Mouse (Mus musculus) cerebellum, adult 9-10 months (tissue): Measurements from ENCODE around the gene Arid3a.

ENCODE experiments used
- DNase-seq: peaks from one replicate; pipeline ENCODE4 v3.0.0; 2022

The Arid3a gene

GRCm38 (mm10) chr10:79949873-79950272, 23.0 kb downstream of the Arid3a start:
- DNase-seq: no peak

GRCm38 (mm10) chr10:79950661-79951060, 23.8 kb downstream of the Arid3a start:
- no peak for DNase-seq

GRCm38 (mm10) chr10:79953946-79954345, 27.1 kb downstream of the Arid3a start:
- DNase-seq: no peak

- DNase-seq: no peak
These were observed 28.8 kb downstream of the Arid3a start for GRCm38 (mm10) chr10:79955691-79956090.

DNA sequence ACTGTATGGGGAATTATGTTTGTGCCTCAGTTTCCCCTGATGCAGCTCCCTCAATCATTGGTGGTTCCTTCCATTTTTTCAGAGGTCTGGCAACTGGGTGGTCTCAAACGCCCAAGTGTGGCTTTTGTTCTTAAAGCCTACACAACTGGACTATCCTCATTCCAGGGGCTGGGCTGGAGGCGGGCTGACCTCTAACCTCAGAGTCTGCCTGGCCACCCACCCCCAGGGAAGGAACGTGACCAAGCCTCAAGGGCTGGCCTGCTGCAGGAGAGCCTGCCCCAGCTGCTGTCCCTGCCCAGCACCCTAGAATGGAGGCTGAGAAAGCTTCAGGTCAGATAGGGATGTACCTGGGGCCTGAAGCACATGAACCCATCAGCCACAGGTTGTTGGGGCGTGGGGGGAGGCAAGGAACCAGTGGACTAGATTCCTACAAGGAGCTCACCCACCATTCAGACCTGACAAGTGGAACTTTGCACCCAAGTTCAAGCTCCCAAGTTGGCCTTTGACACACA, 29.9 kb downstream of the Arid3a start:
- no peak for DNase-seq

DNA sequence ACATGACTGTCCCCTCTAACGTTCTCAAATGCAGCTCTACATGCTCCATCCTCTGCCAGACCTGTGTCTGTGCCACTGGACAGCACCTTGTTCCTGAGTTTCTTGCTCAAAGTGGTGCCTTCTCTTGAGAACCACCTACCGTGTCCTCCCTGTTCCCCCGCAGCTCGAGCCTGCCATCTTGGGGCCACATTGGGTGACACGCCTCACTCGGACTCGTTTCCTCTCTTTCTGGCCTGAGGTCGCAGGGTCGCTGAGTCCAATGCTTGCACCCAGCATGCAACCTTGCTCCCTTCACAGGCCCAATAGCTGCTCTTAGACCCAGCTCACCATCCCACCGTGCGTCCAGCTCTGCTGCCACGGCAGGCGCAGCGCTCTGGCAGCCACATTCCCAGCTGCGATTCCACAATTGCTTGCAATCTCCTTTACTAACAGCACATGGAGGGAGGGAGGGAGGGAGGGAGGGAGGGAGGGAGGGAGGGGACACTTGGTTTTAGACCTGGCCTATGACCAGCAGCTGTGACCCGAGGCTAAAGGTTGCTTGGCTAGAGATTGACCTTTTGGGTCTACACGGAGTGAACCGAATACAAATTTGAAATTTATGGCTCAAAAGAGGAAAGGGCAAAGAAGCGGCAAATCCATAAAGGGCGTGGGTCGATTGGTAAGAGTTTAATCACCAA, 31.4 kb downstream of the Arid3a start:
- peak; percentile 84 for DNase-seq

- peak; percentile 82 for DNase-seq
These were observed 32.6 kb downstream of the Arid3a start for GRCm38 (mm10) chr10:79959412-79959811.

- DNase-seq: peak; percentile 100
These were observed 33.2 kb downstream of the Arid3a start, which contains the start of gene Wdr18 for GRCm38 (mm10) chr10:79959847-79960601. Wdr18 (plus strand) TSS chr10:79960152.

DNA sequence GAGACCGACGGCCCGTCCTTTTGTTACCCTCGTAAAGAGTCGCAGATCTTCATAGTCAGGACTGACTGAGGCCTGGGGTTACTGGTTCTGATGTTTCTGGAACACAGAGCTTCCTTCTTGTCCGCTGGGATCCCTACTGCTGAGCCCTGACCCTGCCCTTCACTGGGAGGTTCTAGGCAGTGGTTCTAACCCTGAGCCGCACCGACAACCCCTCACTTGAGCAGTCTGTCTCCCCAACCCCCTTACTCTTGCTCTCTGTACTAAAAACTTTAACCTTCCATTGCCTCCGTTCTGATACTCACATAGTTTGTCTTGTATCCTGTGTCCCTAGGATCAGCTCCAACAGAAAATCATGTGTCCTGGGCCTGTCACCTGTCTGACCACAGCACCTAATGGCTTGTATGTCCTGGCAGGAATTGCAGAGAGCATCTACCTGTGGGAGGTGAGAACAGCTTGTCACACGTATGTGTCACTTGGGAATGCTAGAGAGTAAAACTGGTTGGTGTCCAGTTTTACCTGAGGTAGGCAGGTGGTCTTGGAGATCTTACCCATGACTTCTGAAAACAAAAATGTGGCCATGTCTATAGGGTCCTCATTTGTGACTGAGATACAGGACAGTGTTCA, 33.9 kb downstream of the Arid3a start:
- DNase-seq: peak; percentile 54

DNA sequence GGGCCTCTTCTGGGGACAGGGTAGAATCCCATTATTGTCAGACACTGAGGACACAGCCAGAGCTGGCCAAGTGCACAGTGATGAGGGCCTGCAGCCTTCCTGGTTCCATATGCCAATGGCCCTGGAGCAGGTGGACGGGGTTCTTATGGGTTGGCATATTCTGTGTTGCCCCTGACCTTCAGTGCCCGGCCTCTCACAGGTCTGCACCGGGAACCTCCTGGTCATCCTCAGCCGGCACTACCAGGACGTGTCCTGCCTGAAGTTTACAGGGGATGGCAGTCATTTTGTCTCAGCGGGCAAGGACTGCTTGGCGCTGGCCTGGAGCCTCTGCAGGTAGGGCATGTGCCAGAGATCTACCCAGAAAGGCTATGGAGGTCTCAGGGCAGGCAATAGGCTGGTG, 37.9 kb downstream of the Arid3a start:
- DNase-seq: no peak

DNA sequence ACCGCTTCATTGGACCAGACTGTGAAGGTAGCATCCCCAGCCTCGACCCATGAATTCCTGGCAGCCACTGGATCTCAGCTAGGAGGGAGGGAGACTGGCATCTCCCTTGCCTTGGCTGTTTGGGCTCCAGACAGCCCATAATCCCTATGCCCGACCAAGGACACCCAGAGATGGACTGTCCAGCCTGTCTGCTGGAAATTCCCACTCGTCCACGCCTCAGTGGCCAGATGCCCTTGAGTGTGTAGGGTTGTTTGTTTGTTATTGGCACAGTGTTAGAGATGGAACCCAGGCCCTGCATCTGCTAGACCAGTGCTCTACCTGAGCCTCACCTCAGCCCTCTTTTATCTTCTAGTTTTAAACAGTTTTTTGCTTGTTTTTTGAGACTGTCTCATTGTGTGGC, 38.5 kb downstream of the Arid3a start:
- DNase-seq: peak; percentile 26

DNA sequence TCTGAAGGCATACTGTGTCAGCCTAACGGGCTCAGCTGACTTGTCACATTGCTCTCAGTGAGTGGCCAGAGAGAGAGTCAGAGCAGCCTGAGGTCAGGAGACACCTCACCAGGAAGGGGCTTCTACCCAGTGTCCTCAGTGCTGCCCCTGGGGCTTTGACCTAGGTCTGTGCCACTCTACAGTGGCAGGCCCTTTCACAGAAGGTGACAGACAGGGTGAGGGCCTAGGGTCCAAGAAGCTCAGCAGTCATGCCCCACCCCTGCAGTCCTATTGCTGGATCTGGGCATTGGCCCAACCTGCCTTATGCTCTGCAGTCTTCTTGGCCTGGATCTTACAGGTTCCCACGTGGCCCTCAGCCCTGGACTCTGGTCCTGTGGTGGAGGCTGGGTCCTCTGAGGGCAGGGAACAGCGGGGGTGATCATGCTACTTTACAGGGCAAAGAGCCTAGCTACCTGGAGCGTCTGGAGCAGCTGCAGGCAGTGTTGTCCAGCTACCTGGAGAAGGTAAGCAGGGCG, 40.1 kb downstream of the Arid3a start:
- DNase-seq: peak; percentile 70

GRCm38 (mm10) chr10:79968181-79968580, 41.3 kb downstream of the Arid3a start:
- no peak for DNase-seq

- no peak for DNase-seq
These were observed 42.3 kb downstream of the Arid3a start for GRCm38 (mm10) chr10:79969124-79969568.

DNA sequence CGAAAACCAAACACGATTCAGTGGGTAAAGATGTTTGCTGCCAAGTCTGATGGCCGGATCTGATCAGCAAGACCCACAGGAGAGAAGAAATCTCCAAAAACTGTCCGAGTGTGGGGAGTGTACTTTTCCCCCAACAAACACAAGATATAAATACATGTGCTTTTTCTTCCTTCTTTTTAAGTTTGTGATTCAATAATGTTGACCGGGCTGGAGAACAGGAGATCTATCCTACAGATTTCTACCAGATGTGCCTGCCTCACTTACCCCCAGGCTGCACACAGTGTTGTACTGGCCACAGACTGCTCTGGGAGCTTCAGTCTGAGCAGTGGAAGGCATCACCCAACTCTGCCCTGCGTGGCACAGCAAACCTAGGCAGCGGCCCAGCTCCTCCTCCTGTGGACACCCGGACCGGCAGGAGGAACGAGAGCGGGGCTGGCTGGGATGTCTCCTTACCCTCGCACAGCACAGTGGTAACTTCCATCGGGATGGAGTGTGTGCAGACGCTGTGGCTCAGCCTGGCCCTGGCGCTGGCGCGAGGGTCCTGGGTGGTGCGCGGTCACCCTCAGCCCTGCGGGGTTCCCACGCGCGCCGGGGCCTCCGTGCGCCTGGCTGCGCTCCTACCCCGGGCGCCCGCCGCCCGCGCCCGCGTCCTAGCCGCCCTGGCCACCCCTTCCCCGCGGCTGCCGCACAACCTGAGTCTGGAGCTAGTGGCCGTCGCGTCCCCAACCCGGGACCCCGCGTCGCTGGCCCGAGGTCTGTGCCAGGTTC, 43.8 kb downstream of the Arid3a start, which contains the start of gene Grin3b:
Gene Grin3b (plus strand): TSS at position 301 of the 768 bp plus-strand sequence.
- DNase-seq: no peak

GRCm38 (mm10) chr10:79971183-79971497, 44.3 kb downstream of the Arid3a start:
- no peak for DNase-seq

GRCm38 (mm10) chr10:79972831-79973230, 46.0 kb downstream of the Arid3a start:
- DNase-seq: no peak

- no peak for DNase-seq
These were observed 47.2 kb downstream of the Arid3a start for GRCm38 (mm10) chr10:79974087-79974486.

GRCm38 (mm10) chr10:79974668-79975067, 47.8 kb downstream of the Arid3a start:
- DNase-seq: no peak

- DNase-seq: no peak
These were observed 49.4 kb downstream of the Arid3a start for GRCm38 (mm10) chr10:79976071-79976721.

- no peak for DNase-seq
These were observed 49.9 kb downstream of the Arid3a start for GRCm38 (mm10) chr10:79976722-79977107.

DNA sequence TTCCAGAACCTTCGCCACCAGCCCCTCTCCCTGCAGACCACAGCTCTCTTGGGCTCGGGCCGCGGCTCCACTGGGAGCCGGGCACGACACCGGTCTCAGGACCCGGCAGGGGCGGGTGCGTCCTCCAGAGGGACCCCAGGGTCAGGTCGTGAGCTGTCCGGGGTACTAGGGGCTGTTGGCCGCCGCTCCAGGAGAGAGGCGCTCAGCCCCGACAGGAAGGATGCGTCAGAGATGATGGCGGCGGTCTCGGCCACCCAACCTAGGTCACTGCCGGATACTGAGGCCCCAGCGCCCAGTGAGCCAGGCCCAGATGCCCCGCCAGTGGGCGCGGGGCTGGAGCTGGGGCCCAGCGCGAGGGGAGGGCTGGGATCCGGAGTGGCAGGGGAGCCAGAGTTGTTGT, 50.5 kb downstream of the Arid3a start:
- no peak for DNase-seq
